Mouse (Mus musculus) ES-Bruce4 (cell line): ENCODE measurements around the gene Gsx1. TPM values are rescaled to one million over a fixed set of nuclear protein-coding genes. Genes with fewer than 3 reads are reported as not detected.
A peak's percentile ranks its signal among the peaks of the same experiment; 100 is the strongest.

ENCODE experiments used
- H3K27ac ChIP-seq: 2 replicates; pipeline ENCODE4 v1.5.1; 2012; ENCODE audit warnings: low read length, inconsistent platforms; ENCODE audit not compliant: insufficient read depth
- H3K27me3 ChIP-seq: 2 replicates; pipeline ENCODE4 v1.6.1; 2012; ENCODE audit warnings: mild to moderate bottlenecking, low read length, inconsistent platforms; ENCODE audit not compliant: control insufficient read depth, poor library complexity, insufficient read depth, severe bottlenecking
- H3K36me3 ChIP-seq: 2 replicates; pipeline ENCODE4 v1.6.1; 2012; ENCODE audit warnings: inconsistent platforms, mild to moderate bottlenecking, low read length, moderate library complexity; ENCODE audit not compliant: control insufficient read depth, poor library complexity, insufficient read depth, severe bottlenecking
- H3K4me1 ChIP-seq: one replicate; pipeline ENCODE4 v1.8.1; 2011; ENCODE audit warnings: low read length; ENCODE audit not compliant: control insufficient read depth, insufficient read depth
- H3K4me3 ChIP-seq: 2 replicates; pipeline ENCODE4 v1.5.1; 2011; ENCODE audit warnings: low read depth, mild to moderate bottlenecking, low read length
- H3K9ac ChIP-seq: 2 replicates; pipeline ENCODE4 v1.6.1; 2012; ENCODE audit warnings: low read depth, mild to moderate bottlenecking, inconsistent platforms; ENCODE audit not compliant: poor library complexity, severe bottlenecking
- H3K9me3 ChIP-seq: replicated peaks from 2 replicates; pipeline ENCODE4 v1.6.1; 2012; ENCODE audit warnings: mild to moderate bottlenecking, low read length, inconsistent platforms; ENCODE audit not compliant: control insufficient read depth, poor library complexity, insufficient read depth, severe bottlenecking
- CTCF ChIP-seq: IDR thresholded peaks from one replicate; pipeline ENCODE4 v1.8.1; 2011; ENCODE audit warnings: low read depth, low read length
- EP300 ChIP-seq: IDR thresholded peaks from 2 replicates; pipeline ENCODE4 v1.6.1; 2011; ENCODE audit warnings: low read depth, low read length; ENCODE audit not compliant: insufficient read depth
- POLR2A ChIP-seq: IDR thresholded peaks from one replicate; pipeline ENCODE4 v1.8.1; 2011; ENCODE audit warnings: low read length; ENCODE audit not compliant: insufficient read depth
- polyA plus RNA-seq: library from polyadenylated mRNA; stranded (reverse); fragments of >200 nt; gene quantifications from 2 replicates; pipeline ENCODE4 v1.2.4, GENCODE M21; 2011; ENCODE audit warnings: low read depth; ENCODE audit not compliant: missing spikeins, insufficient read depth, insufficient read length

Gsx1 gene
- polyA plus RNA-seq, 1 experiment: not detected

- Histone ChIP-seq H3K36me3 (no peaks in the 10 kb centered on the region), H3K27me3 (peaks cover 30% of the 10 kb centered on the region), H3K4me1 (peaks cover 4% of the 10 kb centered on the region), H3K4me3 (no peak overlapping the region), H3K27ac (no peak overlapping the region), H3K9me3 (no peaks in the 10 kb centered on the region), H3K9ac (no peak overlapping the region)
- no peak for TF ChIP-seq POLR2A
- no peak for TF ChIP-seq EP300
- TF ChIP-seq CTCF: no peak
Observed at GRCm38 (mm10) chr5:147191801-147192575, 3.5 kb downstream of the Gsx1 start.

GRCm38 (mm10) chr5:147192576-147192960, 4.1 kb downstream of the Gsx1 start:
- H3K9me3 ChIP-seq: no peaks in the 10 kb centered on the region
- H3K9ac ChIP-seq: no peak overlapping the region
- H3K36me3 ChIP-seq: no peaks in the 10 kb centered on the region
- peaks cover 4% of the 10 kb centered on the region for H3K4me1 ChIP-seq
- no peak overlapping the region for H3K27ac ChIP-seq
- H3K27me3 ChIP-seq: peaks cover 25% of the 10 kb centered on the region
- TF ChIP-seq CTCF (no peak), EP300 (no peak), POLR2A (no peak)
- no peak overlapping the region for H3K4me3 ChIP-seq

- Histone ChIP-seq H3K9me3 (no peaks in the 10 kb centered on the region), H3K27me3 (no peaks in the 10 kb centered on the region), H3K9ac (no peak overlapping the region), H3K4me3 (no peak overlapping the region), H3K27ac (no peak overlapping the region), H3K4me1 (no peaks in the 10 kb centered on the region), H3K36me3 (no peaks in the 10 kb centered on the region)
- TF ChIP-seq CTCF (no peak), EP300 (no peak), POLR2A (no peak)
Observed at GRCm38 (mm10) chr5:147204905-147205304, 16.4 kb downstream of the Gsx1 start.

- Histone ChIP-seq H3K4me1 (no peaks in the 10 kb centered on the region), H3K27me3 (no peaks in the 10 kb centered on the region)
Observed at GRCm38 (mm10) chr5:147207852-147208251, 19.4 kb downstream of the Gsx1 start.

GRCm38 (mm10) chr5:147208471-147208870, 20.0 kb downstream of the Gsx1 start:
- no peak overlapping the region for H3K4me3 ChIP-seq
- TF ChIP-seq CTCF: peak; percentile 41
- no peak for TF ChIP-seq POLR2A
- H3K27ac ChIP-seq: no peak overlapping the region
- H3K9me3 ChIP-seq: no peaks in the 10 kb centered on the region
- H3K9ac ChIP-seq: no peak overlapping the region
- no peaks in the 10 kb centered on the region for H3K36me3 ChIP-seq
- no peaks in the 10 kb centered on the region for H3K27me3 ChIP-seq
- H3K4me1 ChIP-seq: no peaks in the 10 kb centered on the region

More at GRCm38 (mm10) chr5:147207852-147208251, 19.4 kb downstream of the Gsx1 start:
- Histone ChIP-seq H3K9me3 (no peaks in the 10 kb centered on the region), H3K36me3 (no peaks in the 10 kb centered on the region), H3K27ac (no peak overlapping the region), H3K4me3 (no peak overlapping the region), H3K9ac (no peak overlapping the region)
- no peak for TF ChIP-seq POLR2A

GRCm38 (mm10) chr5:147227354-147228112, 39.0 kb downstream of the Gsx1 start:
- no peak overlapping the region for H3K9ac ChIP-seq
- H3K27me3 ChIP-seq: 0 out of 2 replicates have a peak, but pooled peaks cover 1% of the 10 kb centered on the region
- H3K27ac ChIP-seq: no peak overlapping the region

More at GRCm38 (mm10) chr5:147227354-147228112, 39.0 kb downstream of the Gsx1 start:
- H3K4me1 ChIP-seq: no peaks in the 10 kb centered on the region
- TF ChIP-seq POLR2A: no peak
- TF ChIP-seq CTCF: peak; percentile 96
- TF ChIP-seq EP300: 0 out of 2 replicates have a peak, but pooled peaks have one; percentile 25
- no peaks in the 10 kb centered on the region for H3K9me3 ChIP-seq
- no peaks in the 10 kb centered on the region for H3K36me3 ChIP-seq
- no peak overlapping the region for H3K4me3 ChIP-seq
